Mouse (Mus musculus) heart, embryonic 12.5 days (tissue): ENCODE measurements around the gene Wdr86. TPM values are rescaled to one million over a fixed set of nuclear protein-coding genes. Genes with fewer than 3 reads are reported as not detected.

Source experiments
- ATAC-seq: fragments of 200-750 bp; cut with Nextera tagmentation; 2 replicates; pipeline ENCODE4 v1.8.0; 2017; ENCODE audit warnings: moderate TSS enrichment, moderate library complexity; ENCODE audit not compliant: insufficient number of reproducible peaks, low FRiP score
- H3K27ac ChIP-seq: fragments of 300-500 bp; sonication (generic); 2 replicates; pipeline ENCODE4 v1.5.1; 2016; ENCODE audit warnings: mild to moderate bottlenecking, moderate library complexity; ENCODE audit not compliant: poor library complexity, severe bottlenecking
- H3K27me3 ChIP-seq: fragments of 300-500 bp; sonication (generic); replicated peaks from 2 replicates; pipeline ENCODE4 v1.6.1; 2016; ENCODE audit warnings: mild to moderate bottlenecking, moderate library complexity
- H3K36me3 ChIP-seq: fragments of 300-500 bp; sonication (generic); 2 replicates; pipeline ENCODE4 v1.6.1; 2016; ENCODE audit warnings: mild to moderate bottlenecking, moderate library complexity
- H3K4me1 ChIP-seq: fragments of 300-500 bp; sonication (generic); replicated peaks from 2 replicates; pipeline ENCODE4 v1.6.1; 2016; ENCODE audit warnings: mild to moderate bottlenecking
- H3K4me2 ChIP-seq: fragments of 300-500 bp; sonication (generic); 2 replicates; pipeline ENCODE4 v1.6.1; 2016; ENCODE audit warnings: mild to moderate bottlenecking, moderate library complexity
- H3K4me3 ChIP-seq: fragments of 300-500 bp; sonication (generic); 2 replicates; pipeline ENCODE4 v1.5.1; 2016; ENCODE audit warnings: mild to moderate bottlenecking
- H3K9ac ChIP-seq: fragments of 300-500 bp; sonication (generic); 2 replicates; pipeline ENCODE4 v1.6.1; 2016; ENCODE audit warnings: mild to moderate bottlenecking, moderate library complexity
- H3K9me3 ChIP-seq: fragments of 300-500 bp; sonication (generic); replicated peaks from 2 replicates; pipeline ENCODE4 v1.6.1; 2016; ENCODE audit warnings: mild to moderate bottlenecking, moderate library complexity
- WGBS: fragments of 180-500 bp; shearing (Covaris S2); methylation state at CpG from one replicate; pipeline ENCODE4 v1.1.7; 2016; 5-methylcytosine and 5-hydroxymethylcytosine counted together
- polyA plus RNA-seq: library from polyadenylated mRNA; unstranded; fragments of >200 nt; fragmentation: Nextera tagmentation; extraction: Ambion mirVana; gene quantifications from 2 replicates; pipeline ENCODE4 v1.2.1, GENCODE M21; 2016

Gene Wdr86
- polyA plus RNA-seq, 1 experiment from 2014 or later: 7.9 TPM

DNA sequence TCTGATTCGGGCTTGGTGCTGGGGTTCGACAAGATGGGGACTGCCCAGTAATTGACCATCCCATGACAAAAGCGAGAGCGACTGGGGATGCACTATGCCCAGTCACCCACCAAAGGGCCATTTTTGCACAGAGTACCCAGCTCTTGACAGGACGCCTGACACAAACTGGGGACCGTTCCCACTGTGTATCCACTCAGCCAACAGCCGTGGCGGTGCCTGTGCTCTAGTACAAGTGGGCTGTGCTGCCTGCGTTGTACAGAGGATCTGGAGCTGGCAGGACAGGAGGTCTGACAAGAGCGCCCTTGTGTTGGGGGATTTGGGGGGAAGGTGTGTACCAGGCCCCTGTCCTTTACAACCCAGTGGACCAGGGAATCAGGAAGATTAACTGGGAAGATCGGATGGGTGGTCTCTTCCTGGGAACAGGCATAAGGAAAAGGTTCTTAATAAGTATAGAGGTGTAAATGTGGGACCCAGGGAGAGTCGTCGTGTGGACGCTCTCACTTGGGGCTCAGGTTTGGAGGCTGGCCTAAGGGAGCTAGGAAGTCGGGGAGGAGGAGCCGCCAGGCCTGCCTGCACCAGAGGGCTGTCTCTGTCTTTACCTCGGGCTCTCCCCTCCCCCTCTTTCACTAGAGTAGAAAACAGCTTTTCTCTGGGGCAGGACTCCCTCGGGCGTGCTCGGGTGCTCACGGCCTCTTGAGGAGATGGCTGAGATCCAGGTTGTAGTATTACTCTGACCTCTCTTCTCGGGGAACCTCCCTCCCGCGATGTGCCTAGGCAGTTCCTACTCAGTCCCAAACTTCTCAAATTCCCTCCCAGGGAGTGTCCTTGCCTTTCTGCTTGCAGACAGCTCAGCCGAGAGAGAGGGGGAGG lies 21.0 kb upstream of the Wdr86 start:
- Histone ChIP-seq H3K27ac (peak overlapping the region; percentile 94), H3K4me3 (peak overlapping the region; percentile 61), H3K9ac (peak overlapping the region; percentile 88), H3K9me3 (no peaks in the 10 kb centered on the region), H3K27me3 (no peaks in the 10 kb centered on the region), H3K36me3 (no peaks in the 10 kb centered on the region), H3K4me2 (peak overlapping the region; percentile 85), H3K4me1 (peaks cover 50% of the 10 kb centered on the region)
- ATAC-seq: peak; percentile 69
- WGBS: under 1% methylated on average over 25 of the region's 25 CpGs

GRCm38 (mm10) chr5:24750321-24751304 lies 20.1 kb upstream of the Wdr86 start:
- H3K9ac ChIP-seq: peak overlapping the region; percentile 88
- H3K36me3 ChIP-seq: no peaks in the 10 kb centered on the region
- WGBS: 1% methylated on average over 57 of the region's 59 CpGs
- 0 out of 2 replicates have a peak, but pooled peaks cover 3% of the 10 kb centered on the region for H3K27me3 ChIP-seq
- peak overlapping the region; percentile 61 for H3K4me3 ChIP-seq
- H3K4me2 ChIP-seq: peak overlapping the region; percentile 85
- H3K27ac ChIP-seq: peak overlapping the region; percentile 94
- peaks cover 41% of the 10 kb centered on the region for H3K4me1 ChIP-seq
- ATAC-seq: peak; percentile 85
- H3K9me3 ChIP-seq: no peaks in the 10 kb centered on the region

DNA sequence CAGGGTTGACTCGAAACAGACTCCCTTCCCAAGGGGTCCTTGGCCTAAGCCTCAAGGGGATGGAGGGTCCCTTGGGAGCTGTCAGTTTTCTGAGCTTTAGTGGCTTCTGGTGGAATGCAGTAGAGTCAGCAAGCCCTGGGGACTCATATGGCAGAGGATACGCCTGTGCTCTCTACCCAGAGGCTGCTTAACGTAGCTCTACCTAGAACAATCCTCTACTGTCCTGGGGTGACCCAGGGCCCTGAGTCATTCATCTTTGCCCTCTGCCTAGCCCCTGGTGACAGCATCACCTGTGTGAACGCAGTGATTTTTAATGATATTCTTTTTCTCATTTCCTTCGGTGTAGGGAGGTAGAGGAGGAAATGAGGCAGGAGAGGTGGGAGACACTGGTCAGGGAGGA lies 19.2 kb upstream of the Wdr86 start:
- 0 out of 2 replicates have a peak, but pooled peaks cover 3% of the 10 kb centered on the region for H3K27me3 ChIP-seq
- no peak for ATAC-seq
- peak overlapping the region; percentile 88; the same call in 1 of the 2 replicates for H3K9ac ChIP-seq
- H3K4me1 ChIP-seq: peaks cover 40% of the 10 kb centered on the region
- peak overlapping the region; percentile 61 for H3K4me3 ChIP-seq
- H3K36me3 ChIP-seq: no peaks in the 10 kb centered on the region
- 54% methylated on average over 5 of the region's 5 CpGs for WGBS
- no peaks in the 10 kb centered on the region for H3K9me3 ChIP-seq
- H3K27ac ChIP-seq: peak overlapping the region; percentile 94; the same call in 1 of the 2 replicates
- peak overlapping the region; percentile 85 for H3K4me2 ChIP-seq

- H3K9ac ChIP-seq: no peak overlapping the region
- 0 out of 2 replicates have a peak, but pooled peaks cover 3% of the 10 kb centered on the region for H3K27me3 ChIP-seq
- H3K4me3 ChIP-seq: no peak overlapping the region
- WGBS: 17% methylated on average over 6 of the region's 6 CpGs
- H3K27ac ChIP-seq: no peak overlapping the region
- H3K9me3 ChIP-seq: no peaks in the 10 kb centered on the region
- ATAC-seq: no peak
- H3K4me1 ChIP-seq: peaks cover 37% of the 10 kb centered on the region
- H3K4me2 ChIP-seq: no peak overlapping the region
- no peaks in the 10 kb centered on the region for H3K36me3 ChIP-seq
These were observed 17.0 kb upstream of the Wdr86 start for GRCm38 (mm10) chr5:24747533-24747932.

DNA sequence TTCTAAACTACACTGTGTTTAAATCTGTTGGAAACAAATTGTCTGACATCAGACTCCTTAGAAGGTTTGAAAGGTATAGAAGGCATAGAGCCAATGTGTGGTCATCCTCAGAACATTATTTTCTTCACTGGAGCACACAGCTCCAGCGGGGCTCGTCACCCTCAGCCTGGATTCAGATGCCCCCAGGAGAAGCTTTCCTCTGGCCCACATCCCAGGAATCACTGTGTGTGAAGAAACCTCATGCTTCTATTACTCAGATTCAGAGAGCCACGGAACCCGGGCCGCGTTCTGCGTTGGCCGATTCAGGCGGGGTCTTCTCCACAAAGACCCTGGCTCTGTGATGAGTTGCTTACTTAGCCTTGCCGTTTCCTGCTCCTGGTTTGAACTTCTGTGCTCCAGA lies 13.4 kb upstream of the Wdr86 start:
- 88% methylated on average over 10 of the region's 10 CpGs for WGBS
- Histone ChIP-seq H3K4me3 (no peak overlapping the region), H3K27me3 (0 out of 2 replicates have a peak, but pooled peaks cover 3% of the 10 kb centered on the region), H3K9me3 (no peaks in the 10 kb centered on the region), H3K27ac (no peak overlapping the region), H3K9ac (no peak overlapping the region), H3K4me2 (no peak overlapping the region), H3K4me1 (peaks cover 34% of the 10 kb centered on the region), H3K36me3 (no peaks in the 10 kb centered on the region)
- no peak for ATAC-seq

DNA sequence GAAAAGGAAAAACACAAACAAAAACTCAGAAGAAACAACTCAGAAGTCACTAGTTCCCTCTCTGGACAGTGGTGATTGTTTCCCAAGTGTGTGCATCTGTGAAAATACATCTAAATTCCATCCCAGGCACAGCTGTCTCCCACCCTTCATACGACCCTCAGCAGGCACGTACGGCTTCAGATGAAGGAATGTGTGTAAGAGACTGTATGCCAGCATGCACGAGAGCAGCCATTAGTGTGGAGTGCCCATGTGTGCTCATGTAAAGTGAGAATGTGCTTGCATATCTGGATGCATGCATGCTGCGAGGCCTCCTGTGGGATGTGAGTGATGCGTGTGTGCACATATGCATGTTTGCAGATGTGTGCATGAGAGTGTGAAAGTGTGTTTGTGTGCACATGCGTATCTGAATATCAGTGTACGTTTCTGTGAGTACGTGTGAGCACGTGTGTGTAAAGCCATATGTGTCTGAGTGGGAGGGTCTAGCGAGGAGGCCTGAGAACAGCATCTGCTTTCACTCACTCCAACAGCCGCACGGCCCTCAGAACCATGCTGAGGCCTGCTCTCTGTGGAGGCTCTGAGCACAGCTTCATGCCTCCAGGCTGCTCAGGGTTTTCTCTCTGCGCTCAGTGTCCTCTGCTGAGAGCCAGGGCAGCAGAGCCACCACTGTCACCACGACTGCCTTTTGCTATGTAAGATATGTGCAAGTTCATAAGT lies 10.8 kb upstream of the Wdr86 start:
- no peak overlapping the region for H3K4me2 ChIP-seq
- H3K27me3 ChIP-seq: 0 out of 2 replicates have a peak, but pooled peaks cover 3% of the 10 kb centered on the region
- 0 out of 2 replicates have a peak overlapping the region, but pooled peaks have one; percentile 10 for H3K27ac ChIP-seq
- no peak for ATAC-seq
- H3K9me3 ChIP-seq: no peaks in the 10 kb centered on the region
- 58% methylated on average over 15 of the region's 15 CpGs for WGBS
- no peak overlapping the region; the same call in 1 of the 2 replicates for H3K9ac ChIP-seq
- no peaks in the 10 kb centered on the region for H3K36me3 ChIP-seq
- H3K4me1 ChIP-seq: peaks cover 23% of the 10 kb centered on the region
- no peak overlapping the region for H3K4me3 ChIP-seq

- H3K4me2 ChIP-seq: peak overlapping the region; percentile 58
- peak; percentile 76; the same call in 1 of the 2 replicates for ATAC-seq
- H3K9ac ChIP-seq: peak overlapping the region; percentile 13; the same call in 1 of the 2 replicates
These were observed 8.7 kb upstream of the Wdr86 start for GRCm38 (mm10) chr5:24739141-24739753.

DNA sequence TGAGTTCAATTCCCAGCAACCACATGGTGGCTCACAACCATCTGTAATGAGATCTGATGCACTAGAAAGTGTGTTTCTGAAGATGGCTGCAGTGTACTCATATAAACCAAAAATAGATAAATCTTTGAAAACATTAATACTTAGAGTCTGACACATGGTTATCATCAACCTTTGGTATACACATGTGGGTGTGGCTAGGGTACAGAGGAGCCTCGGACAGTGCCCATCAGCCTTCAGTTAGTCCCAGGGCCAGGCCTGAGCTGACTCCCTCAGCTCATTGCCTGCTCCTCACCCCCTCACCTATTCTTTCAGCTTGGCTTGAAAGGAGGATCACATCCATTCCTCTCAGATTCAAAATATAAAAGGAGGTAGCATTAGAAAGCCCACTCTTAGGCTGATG lies 8.0 kb upstream of the Wdr86 start:
- no peak overlapping the region for H3K4me2 ChIP-seq
- no peaks in the 10 kb centered on the region for H3K9me3 ChIP-seq
- peaks cover 24% of the 10 kb centered on the region for H3K4me1 ChIP-seq
- peak overlapping the region; percentile 74 for H3K27ac ChIP-seq
- WGBS: 64% methylated on average over 1 of the region's 1 CpGs
- H3K36me3 ChIP-seq: no peaks in the 10 kb centered on the region
- no peak overlapping the region for H3K4me3 ChIP-seq
- no peak overlapping the region for H3K9ac ChIP-seq
- no peak for ATAC-seq
- H3K27me3 ChIP-seq: no peaks in the 10 kb centered on the region

More at GRCm38 (mm10) chr5:24739141-24739753, 8.7 kb upstream of the Wdr86 start:
- peak overlapping the region; percentile 74 for H3K27ac ChIP-seq
- H3K36me3 ChIP-seq: no peaks in the 10 kb centered on the region
- H3K9me3 ChIP-seq: no peaks in the 10 kb centered on the region
- no peaks in the 10 kb centered on the region for H3K27me3 ChIP-seq
- WGBS: 13% methylated on average over 15 of the region's 15 CpGs
- 0 out of 2 replicates have a peak overlapping the region, but pooled peaks have one; percentile 3 for H3K4me3 ChIP-seq
- H3K4me1 ChIP-seq: peaks cover 23% of the 10 kb centered on the region

DNA sequence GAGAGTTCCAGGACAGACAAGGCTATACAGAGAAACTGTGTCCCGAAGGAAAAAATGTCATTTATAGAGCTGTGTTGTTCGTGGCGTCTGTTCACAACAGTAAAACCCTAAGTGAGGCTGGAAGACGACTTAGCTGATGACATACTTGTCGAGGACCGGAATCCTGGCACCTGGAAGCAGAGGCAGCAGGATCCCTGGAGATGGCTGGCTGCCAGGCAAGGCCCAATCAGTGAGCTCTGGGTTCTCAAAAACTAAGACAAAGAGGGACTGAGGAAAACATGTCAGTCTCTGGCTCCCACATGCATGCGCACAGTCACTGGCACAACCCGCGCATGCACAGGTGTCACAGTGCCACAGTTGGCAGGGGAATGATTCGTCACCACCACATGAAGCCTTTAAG lies 7.1 kb upstream of the Wdr86 start:
- H3K27ac ChIP-seq: no peak overlapping the region
- H3K4me3 ChIP-seq: no peak overlapping the region
- no peaks in the 10 kb centered on the region for H3K36me3 ChIP-seq
- H3K9me3 ChIP-seq: no peaks in the 10 kb centered on the region
- peaks cover 33% of the 10 kb centered on the region for H3K4me1 ChIP-seq
- no peak overlapping the region for H3K4me2 ChIP-seq
- ATAC-seq: no peak
- H3K27me3 ChIP-seq: no peaks in the 10 kb centered on the region
- H3K9ac ChIP-seq: no peak overlapping the region
- WGBS: 87% methylated on average over 10 of the region's 10 CpGs
